Mouse (Mus musculus) heart, embryonic 14.5 days (tissue): ENCODE measurements at regions not wholly inside any gene's neighbourhood (a gene's known extent, or its start where the extent isn't known, plus 50 kb on each side); places are given as distances from the start of the nearest gene placed in this dataset.

Source experiments
- ATAC-seq: fragments of 200-750 bp; cut with Nextera tagmentation; 2 replicates; pipeline ENCODE4 v1.8.0; 2017; ENCODE audit warnings: low read depth, moderate TSS enrichment; ENCODE audit not compliant: insufficient number of reproducible peaks, insufficient read depth, low FRiP score
- H3K27ac ChIP-seq, 2 experiments: fragments of 200-500 bp in 1 of 2; fragments of 300-500 bp in 1 of 2; sonication (generic) in 1 of 2; replicated peaks in 1 of 2; 2 replicates each; pipeline ENCODE4 v1.5.1; 2012 to 2014; ENCODE audit warnings: low read depth in 2 of 2, low read length in 2 of 2, control low read depth in 1 of 2, mild to moderate bottlenecking in 1 of 2, mixed read lengths in 1 of 2; ENCODE audit not compliant: control insufficient read depth in 1 of 2, insufficient read depth in 1 of 2
- H3K27me3 ChIP-seq: fragments of 300-500 bp; sonication (generic); 2 replicates; pipeline ENCODE4 v1.6.1; 2014; ENCODE audit warnings: mild to moderate bottlenecking, low read length, control low read depth; ENCODE audit not compliant: control insufficient read depth, insufficient read depth
- H3K36me3 ChIP-seq: fragments of 300-500 bp; sonication (generic); 2 replicates; pipeline ENCODE4 v1.6.1; 2014; ENCODE audit warnings: mild to moderate bottlenecking, control low read depth, low read length, mixed read lengths; ENCODE audit not compliant: control insufficient read depth, insufficient read depth
- H3K4me1 ChIP-seq, 2 experiments: fragments of 200-500 bp in 1 of 2; fragments of 300-500 bp in 1 of 2; sonication (generic) in 1 of 2; 2 replicates each; pipeline ENCODE4 v1.6.1; 2012 to 2014; ENCODE audit warnings: low read length in 2 of 2, control low read depth in 1 of 2, mixed read lengths in 1 of 2; ENCODE audit not compliant: control insufficient read depth in 2 of 2, insufficient read depth in 2 of 2
- H3K4me2 ChIP-seq: fragments of 300-500 bp; sonication (generic); 2 replicates; pipeline ENCODE4 v1.6.1; 2014; ENCODE audit warnings: mild to moderate bottlenecking, low read length
- H3K4me3 ChIP-seq, 2 experiments: fragments of 200-500 bp in 1 of 2; fragments of 300-500 bp in 1 of 2; sonication (generic) in 1 of 2; 2 replicates each; pipeline ENCODE4 v1.5.1; 2012 to 2014; ENCODE audit warnings: low read length in 2 of 2, mild to moderate bottlenecking in 2 of 2, control low read depth in 1 of 2, low read depth in 1 of 2, moderate library complexity in 1 of 2; ENCODE audit not compliant: control insufficient read depth in 1 of 2, insufficient read depth in 1 of 2
- H3K9ac ChIP-seq: fragments of 300-500 bp; sonication (generic); 2 replicates; pipeline ENCODE4 v1.6.1; 2014; ENCODE audit warnings: mild to moderate bottlenecking, low read length
- H3K9me3 ChIP-seq: fragments of 300-500 bp; sonication (generic); 2 replicates; pipeline ENCODE4 v1.6.1; 2016; ENCODE audit warnings: low read length, control low read depth; ENCODE audit not compliant: control insufficient read depth
- WGBS: fragments of 180-500 bp; shearing (Covaris S2); extraction: QIAGEN DNeasy Blood & Tissue Kit; methylation state at CpG from one replicate; pipeline ENCODE4 v1.1.7; 2014; 5-methylcytosine and 5-hydroxymethylcytosine counted together

- Histone ChIP-seq H3K27ac (no peak overlapping the region), H3K4me2 (no peak overlapping the region)
- no peak for ATAC-seq
Observed at GRCm38 (mm10) chr2:149467801-149468200, 62.9 kb downstream of the Cst10 start.

GRCm38 (mm10) chr2:149472411-149472810 is 67.6 kb downstream of the Cst10 start:
- Histone ChIP-seq H3K27ac (no peak overlapping the region), H3K4me2 (no peak overlapping the region), H3K36me3 (no peaks in the 10 kb centered on the region), H3K9me3 (no peaks in the 10 kb centered on the region), H3K9ac (no peak overlapping the region), H3K4me3 (no peak overlapping the region), H3K27me3 (no peaks in the 10 kb centered on the region), H3K4me1 (no peaks in the 10 kb centered on the region)
- 61% methylated on average over 2 of the region's 2 CpGs for WGBS
- no peak for ATAC-seq

More at GRCm38 (mm10) chr2:149467801-149468200, 62.9 kb downstream of the Cst10 start:
- no peak overlapping the region for H3K4me3 ChIP-seq
- no peaks in the 10 kb centered on the region for H3K4me1 ChIP-seq
- H3K27me3 ChIP-seq, result no peaks in the 10 kb centered on the region
- 59% methylated on average over 2 of the region's 2 CpGs for WGBS
- no peaks in the 10 kb centered on the region for H3K9me3 ChIP-seq
- no peaks in the 10 kb centered on the region for H3K36me3 ChIP-seq
- no peak overlapping the region for H3K9ac ChIP-seq

GRCm38 (mm10) chr2:149493280-149493988 is 88.6 kb downstream of the Cst10 start:
- 42% methylated on average over 2 of the region's 2 CpGs for WGBS
- H3K9ac ChIP-seq, result no peak overlapping the region
- no peaks in the 10 kb centered on the region for H3K36me3 ChIP-seq
- no peaks in the 10 kb centered on the region for H3K27me3 ChIP-seq
- no peak for ATAC-seq
- 0 out of 2 replicates have a peak, but pooled peaks cover 3% of the 10 kb centered on the region for H3K9me3 ChIP-seq
- H3K27ac ChIP-seq, result no peak overlapping the region
- H3K4me2 ChIP-seq, result no peak overlapping the region
- H3K4me3 ChIP-seq, result no peak overlapping the region
- no peaks in the 10 kb centered on the region for H3K4me1 ChIP-seq

GRCm38 (mm10) chr2:149512870-149513269 is 108.0 kb downstream of the Cst10 start:
- no peaks in the 10 kb centered on the region for H3K27me3 ChIP-seq
- H3K4me3 ChIP-seq, result no peak overlapping the region
- 63% methylated on average over 1 of the region's 1 CpGs for WGBS
- no peak overlapping the region for H3K9ac ChIP-seq
- no peak overlapping the region for H3K27ac ChIP-seq
- no peak overlapping the region for H3K4me2 ChIP-seq
- H3K4me1 ChIP-seq, result no peaks in the 10 kb centered on the region
- H3K36me3 ChIP-seq, result no peaks in the 10 kb centered on the region
- no peak for ATAC-seq
- 0 out of 2 replicates have a peak, but pooled peaks cover 2% of the 10 kb centered on the region for H3K9me3 ChIP-seq

- no peak overlapping the region for H3K27ac ChIP-seq
- ATAC-seq, result no peak
- no peaks in the 10 kb centered on the region for H3K4me1 ChIP-seq
- no peaks in the 10 kb centered on the region for H3K36me3 ChIP-seq
- H3K9ac ChIP-seq, result no peak overlapping the region
- H3K9me3 ChIP-seq, result no peaks in the 10 kb centered on the region
- H3K4me2 ChIP-seq, result no peak overlapping the region
- no peaks in the 10 kb centered on the region for H3K27me3 ChIP-seq
- no peak overlapping the region for H3K4me3 ChIP-seq
Observed at GRCm38 (mm10) chr2:149524424-149524823, 119.6 kb downstream of the Cst10 start.

GRCm38 (mm10) chr2:149542837-149543236 is 138.0 kb downstream of the Cst10 start:
- 48% methylated on average over 2 of the region's 2 CpGs for WGBS
- no peaks in the 10 kb centered on the region for H3K9me3 ChIP-seq

GRCm38 (mm10) chr2:149545708-149546107 is 140.9 kb downstream of the Cst10 start:
- 53% methylated on average over 2 of the region's 2 CpGs for WGBS
- Histone ChIP-seq H3K4me3 (no peak overlapping the region), H3K9ac (no peak overlapping the region), H3K9me3 (no peaks in the 10 kb centered on the region), H3K4me2 (no peak overlapping the region), H3K27me3 (no peaks in the 10 kb centered on the region), H3K27ac (no peak overlapping the region), H3K36me3 (no peaks in the 10 kb centered on the region), H3K4me1 (no peaks in the 10 kb centered on the region)
- ATAC-seq, result no peak

More at GRCm38 (mm10) chr2:149542837-149543236, 138.0 kb downstream of the Cst10 start:
- Histone ChIP-seq H3K4me1 (no peaks in the 10 kb centered on the region), H3K4me2 (no peak overlapping the region), H3K27me3 (no peaks in the 10 kb centered on the region), H3K9ac (no peak overlapping the region), H3K27ac (no peak overlapping the region), H3K36me3 (no peaks in the 10 kb centered on the region), H3K4me3 (no peak overlapping the region)
- no peak for ATAC-seq

- no peak for ATAC-seq
- Histone ChIP-seq H3K4me2 (no peak overlapping the region), H3K9me3 (no peaks in the 10 kb centered on the region), H3K36me3 (no peaks in the 10 kb centered on the region), H3K9ac (no peak overlapping the region), H3K27ac (no peak overlapping the region), H3K4me3 (no peak overlapping the region), H3K4me1 (no peaks in the 10 kb centered on the region), H3K27me3 (no peaks in the 10 kb centered on the region)
- WGBS, result 82% methylated on average over 2 of the region's 2 CpGs
Observed at GRCm38 (mm10) chr2:149546639-149547200, 141.9 kb downstream of the Cst10 start.
